25 mouse cellular contexts compared by ENCODE assay signal in genomic region chr2:102403982-102404381, GRCm38 (mm10). TPM values are rescaled to one million over a fixed set of nuclear protein-coding genes. Genes with fewer than 3 reads are reported as not detected.
DNase-seq lines count a peak whose midpoint lies in the region; ATAC-seq lines count a peak whose summit lies in the region.
"Had no signal": no experiment of that assay in that cellular context is flagged by ENCODE, and none has a peak within 500 bp of the region (broad histone marks: within the 10 kb centered on the region; RNA-seq: fewer than 3 reads in every experiment).

No protein-coding gene starts in this region.

- no peaks in the 10 kb centered on the region for H3K36me3 ChIP-seq in kidney, embryonic 15.5 days

- no peak overlapping the region for H3K9ac ChIP-seq in kidney, embryonic 15.5 days

- H3K4me1 ChIP-seq in kidney, embryonic 15.5 days: peaks cover 46% of the 10 kb centered on the region

- no peak overlapping the region for H3K27ac ChIP-seq in kidney, embryonic 15.5 days

- DNase-seq in ES-CJ7 (ENCODE audit: low read depth, low spot score): peak; percentile 89
- peak; percentile 90 for DNase-seq in R1 (ENCODE audit: low read depth, low spot score)
- peak; percentile 86 for DNase-seq in ZHBTc4 (ENCODE audit: low read depth, low spot score)
- no peak for DNase-seq in heart, adult 18-20 months
- no peak for DNase-seq in cerebellum, adult 11-12 months
- DNase-seq: adrenal gland, adult 2 months; adrenal gland, adult 8-10 months; adrenal gland, postnatal 10 days; adrenal gland, postnatal 14 days; adrenal gland, postnatal 25 days; adrenal gland, postnatal 36 days; B cell, adult 2 months; cerebellum, adult 11 months; cerebellum, adult 18-20 months; cerebellum, adult 2 months; cerebellum, adult 8-10 months; cerebellum, adult 9-10 months; cerebellum, adult 9-11 months had no signal

- no peaks in the 10 kb centered on the region for H3K27me3 ChIP-seq in kidney, embryonic 15.5 days
- H3K27me3 ChIP-seq: CH12.LX, Patski had no signal

- H3K9me3 ChIP-seq in kidney, embryonic 15.5 days (replicated peaks): no peaks in the 10 kb centered on the region

- H3K4me2 ChIP-seq in kidney, embryonic 15.5 days: no peak overlapping the region

- no peak for ATAC-seq in kidney, embryonic 15.5 days (replicated peaks; ENCODE audit: low FRiP score)
- ATAC-seq: activated CD4-positive, CD25-positive, alpha-beta regulatory T cell, adult 4 months; CD4-positive, CD25-positive, alpha-beta regulatory T cell, adult 4 months; Patski had no signal

- 80% methylated on average over 5 of the region's 5 CpGs for WGBS in kidney, embryonic 15.5 days

- H3K4me3 ChIP-seq in kidney, embryonic 15.5 days (replicated peaks): no peak overlapping the region

RNA-seq across cellular contexts. Expression of gene Trim44, which starts 3.6 kb away (rescaled TPM):
- 10 to 100 TPM; 28.1 to 28.2 TPM for total RNA-seq in heart, adult 18-20 months (2021)
- polyA plus RNA-seq in kidney, embryonic 15.5 days (2015; fragmentation: Nextera tagmentation; extraction: Ambion mirVana): 27.3 and 29.0 TPM in 2 replicates

RNA-seq across cellular contexts. Expression of gene Fjx1, which starts 48.3 kb away (rescaled TPM):
- total RNA-seq in heart, adult 18-20 months (2021): under 1 TPM; 0.10 to 0.32 TPM
- 11.1 and 11.3 TPM in 2 replicates for polyA plus RNA-seq in kidney, embryonic 15.5 days (2015; fragmentation: Nextera tagmentation; extraction: Ambion mirVana)
- total RNA-seq: MEL had no signal
- polyA plus RNA-seq: activated CD4-positive, CD25-positive, alpha-beta regulatory T cell, adult 4 months; CD4-positive, CD25-positive, alpha-beta regulatory T cell, adult 4 months; G1E had no signal

Comparison
In these comparisons a context has a peak if more than half of its experiments do, and no peak if none do; other contexts are left out.
1. DNase-seq: peak in ES-CJ7 (single experiment), R1 (single experiment) and ZHBTc4 (single experiment); none in heart, adult 18-20 months (0 of 2) and cerebellum, adult 11-12 months (single experiment).